Mouse (Mus musculus) lung, adult 2 months (tissue): ENCODE measurements around the gene Il11ra1.

Experiments
- CTCF ChIP-seq: fragments of 200-500 bp; IDR thresholded peaks from 2 replicates; pipeline ENCODE4 v1.5.1; 2011; ENCODE audit warnings: mild to moderate bottlenecking, low read length, control low read depth; ENCODE audit not compliant: insufficient read depth
- POLR2A ChIP-seq: fragments of 200-500 bp; IDR thresholded peaks from 2 replicates; pipeline ENCODE4 v1.6.1; 2011; ENCODE audit warnings: low read depth, mild to moderate bottlenecking, control low read depth, low read length, borderline replicate concordance; ENCODE audit errors: extremely low read depth

GRCm38 (mm10) chr4:41712421-41713196, 12.8 kb downstream of the Il11ra1 start:
- TF ChIP-seq POLR2A, result no peak
- no peak for TF ChIP-seq CTCF
